Mouse (Mus musculus) heart, postnatal 10 days (tissue): ENCODE measurements around the gene Kcnj10. TPM values are rescaled to one million over a fixed set of nuclear protein-coding genes. Genes with fewer than 3 reads are reported as not detected.
A peak's percentile ranks its signal among the peaks of the same experiment; 100 is the strongest.

Source experiments
- DNase-seq, 2 experiments: peaks; one replicate each; pipeline ENCODE4 v3.0.0; 2021
- intact Hi-C: fragments of 180-260 bp; cut with DNase I; formaldehyde crosslinking; loops from one replicate; pipeline ENCODE4 v1.15.1; 2025
- total RNA-seq, 2 experiments: library from RNA; stranded (reverse); gene quantifications; 2 replicates each; pipeline ENCODE4 v1.2.3; 2021

Gene Kcnj10
- total RNA-seq, 2 experiments from 2014 or later: 0.05 to 0.19 TPM

- DNase-seq: peak; percentile 70 to 74
- intact Hi-C loops: loop anchor here (2.0 to 5.0 kb wide), 4 partner anchors 169 to 264 kb away; partner anchors contain the start of gene Pex19
Measured at GRCm38 (mm10) chr1:172311248-172311906, 29.6 kb upstream of the Kcnj10 start.

DNA sequence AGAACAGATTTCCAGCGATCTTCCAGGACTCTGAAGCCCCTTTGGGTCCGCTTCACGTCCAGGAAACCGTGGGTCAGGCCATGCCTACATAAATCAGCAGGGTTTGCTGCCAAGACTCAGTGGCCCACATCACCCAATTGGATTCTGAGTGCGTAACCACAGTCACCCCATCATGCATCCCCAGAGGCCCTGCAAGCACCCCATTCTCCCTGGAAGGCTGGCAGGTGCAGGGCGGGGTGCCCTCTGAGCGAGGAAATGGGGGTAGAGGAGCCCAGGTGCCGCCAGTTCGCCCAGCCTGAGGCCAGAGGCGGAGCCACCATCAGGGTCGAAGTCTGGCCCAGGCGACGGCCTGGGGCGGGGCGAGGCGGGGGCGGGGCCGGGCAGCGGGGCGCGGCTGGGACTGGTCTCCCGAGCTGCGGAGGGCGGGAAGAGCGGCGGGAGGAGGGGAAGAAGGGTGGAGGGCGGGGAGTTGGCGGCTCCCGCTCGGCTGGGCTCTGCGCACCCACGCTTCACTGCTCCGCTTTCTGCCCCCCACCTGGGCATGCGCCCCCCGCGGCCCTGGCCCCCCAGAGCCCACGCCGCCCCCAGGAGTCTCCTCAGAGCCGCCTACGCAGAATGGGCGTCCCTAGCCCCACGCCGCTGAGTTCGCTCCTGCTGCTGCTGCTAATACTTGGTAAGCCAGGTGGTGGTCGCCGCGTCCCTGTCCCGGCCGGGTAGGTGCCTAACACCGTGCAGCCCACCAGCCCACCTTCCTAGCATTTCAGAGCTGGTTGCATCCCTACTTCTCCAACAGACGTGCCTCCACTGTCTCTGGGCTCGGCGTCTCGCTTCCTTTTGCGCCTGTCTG lies 28.9 kb upstream of the Kcnj10 start:
- intact Hi-C loops: loop anchor here (2.0 to 5.0 kb wide), 4 partner anchors 169 to 265 kb away; partner anchors contain the start of gene Pex19

GRCm38 (mm10) chr1:172312768-172313561 lies 28.0 kb upstream of the Kcnj10 start:
- DNase-seq: no peak
- intact Hi-C loops: loop anchor here (5.0 kb wide), 1 partner anchor 266 kb away; no protein-coding TSS in a partner anchor

More for the DNA sequence above, 28.9 kb upstream of the Kcnj10 start:
- peak; percentile 90 to 91 for DNase-seq

GRCm38 (mm10) chr1:172313613-172314411 lies 27.2 kb upstream of the Kcnj10 start:
- no peak for DNase-seq
- intact Hi-C loops: loop anchor here (5.0 kb wide), 1 partner anchor 267 kb away; no protein-coding TSS in a partner anchor

DNA sequence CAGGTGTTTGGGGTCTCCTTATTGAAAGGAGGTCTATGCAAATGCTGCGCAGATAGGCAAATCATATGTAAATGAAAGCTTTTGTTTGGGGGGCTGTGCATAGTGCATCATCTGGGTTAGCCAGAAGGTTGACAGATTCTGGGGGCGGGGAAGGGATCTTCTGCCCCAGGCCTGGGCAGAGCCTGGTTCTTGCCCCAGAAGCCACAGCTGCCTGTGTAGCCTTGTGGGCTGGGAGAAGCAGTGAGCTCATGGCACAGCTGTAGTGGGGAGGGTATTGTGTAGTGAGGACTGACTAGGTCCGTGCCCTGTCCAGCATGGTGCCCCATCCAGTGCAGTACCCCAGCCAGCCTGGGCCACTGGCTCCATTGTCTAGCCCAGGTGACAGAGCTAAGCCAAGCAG lies 26.1 kb upstream of the Kcnj10 start:
- intact Hi-C loops: loop anchor here (5.0 kb wide), 1 partner anchor 268 kb away; no protein-coding TSS in a partner anchor

DNA sequence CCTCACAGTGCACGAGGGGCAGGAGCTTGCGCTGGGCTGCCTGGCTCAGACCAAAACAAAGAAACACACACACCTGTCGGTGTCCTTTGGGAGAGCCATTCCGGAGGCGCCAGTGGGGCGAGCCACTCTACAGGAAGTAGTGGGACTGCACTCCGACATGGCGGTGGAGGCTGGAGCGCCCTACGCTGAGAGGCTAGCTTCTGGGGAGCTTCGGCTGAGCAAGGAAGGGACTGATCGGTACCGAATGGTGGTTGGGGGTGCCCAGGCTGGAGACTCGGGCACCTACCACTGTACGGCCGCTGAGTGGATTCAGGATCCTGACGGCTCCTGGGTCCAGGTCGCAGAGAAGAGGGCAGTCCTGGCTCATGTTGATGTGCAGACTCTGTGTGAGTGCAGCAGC lies 23.6 kb upstream of the Kcnj10 start:
- intact Hi-C loops: no loop called here
- DNase-seq: no peak

More for the DNA sequence above, 26.1 kb upstream of the Kcnj10 start:
- DNase-seq: no peak

DNA sequence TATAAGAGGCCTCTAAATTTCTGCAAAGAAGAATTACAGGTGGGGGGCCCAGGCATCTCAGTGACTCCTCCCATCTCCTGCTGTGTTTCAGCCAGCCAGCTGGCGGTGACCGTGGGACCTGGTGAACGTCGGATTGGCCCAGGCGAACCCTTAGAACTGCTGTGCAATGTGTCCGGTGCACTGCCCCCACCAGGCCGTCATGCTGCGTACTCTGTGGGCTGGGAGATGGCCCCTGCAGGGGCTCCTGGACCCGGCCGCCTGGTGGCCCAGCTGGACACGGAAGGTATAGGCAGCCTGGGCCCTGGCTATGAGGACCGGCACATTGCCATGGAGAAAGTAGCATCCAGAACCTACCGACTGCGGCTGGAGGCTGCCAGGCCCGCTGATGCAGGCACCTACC lies 23.1 kb upstream of the Kcnj10 start:
- intact Hi-C loops: no loop called here
- DNase-seq: no peak

DNA sequence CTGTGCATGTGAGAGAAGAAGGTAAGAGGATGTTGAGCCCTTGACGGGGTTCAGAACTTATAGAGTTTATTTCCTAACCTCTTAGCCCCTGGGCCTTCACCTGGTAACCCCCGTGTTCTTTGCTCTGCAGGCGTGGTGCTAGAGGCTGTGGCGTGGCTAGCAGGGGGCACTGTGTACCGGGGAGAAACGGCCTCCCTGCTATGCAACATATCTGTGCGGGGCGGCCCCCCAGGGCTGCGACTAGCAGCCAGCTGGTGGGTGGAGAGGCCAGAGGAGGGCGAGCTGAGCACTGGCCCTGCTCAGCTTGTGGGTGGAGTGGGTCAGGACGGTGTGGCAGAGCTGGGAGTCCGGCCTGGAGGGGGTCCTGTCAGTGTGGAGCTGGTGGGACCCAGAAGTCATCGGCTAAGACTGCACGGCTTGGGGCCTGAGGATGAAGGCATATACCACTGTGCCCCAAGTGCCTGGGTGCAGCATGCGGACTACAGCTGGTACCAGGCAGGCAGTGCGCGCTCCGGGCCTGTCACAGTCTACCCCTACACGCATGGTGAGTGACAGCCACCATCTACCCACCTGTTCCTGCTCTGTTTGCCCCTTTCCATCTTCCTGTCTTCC lies 22.5 kb upstream of the Kcnj10 start:
- DNase-seq: no peak
- intact Hi-C loops: no loop called here

- intact Hi-C loops: no loop called here
Measured at GRCm38 (mm10) chr1:172319346-172319745, 21.7 kb upstream of the Kcnj10 start.

DNA sequence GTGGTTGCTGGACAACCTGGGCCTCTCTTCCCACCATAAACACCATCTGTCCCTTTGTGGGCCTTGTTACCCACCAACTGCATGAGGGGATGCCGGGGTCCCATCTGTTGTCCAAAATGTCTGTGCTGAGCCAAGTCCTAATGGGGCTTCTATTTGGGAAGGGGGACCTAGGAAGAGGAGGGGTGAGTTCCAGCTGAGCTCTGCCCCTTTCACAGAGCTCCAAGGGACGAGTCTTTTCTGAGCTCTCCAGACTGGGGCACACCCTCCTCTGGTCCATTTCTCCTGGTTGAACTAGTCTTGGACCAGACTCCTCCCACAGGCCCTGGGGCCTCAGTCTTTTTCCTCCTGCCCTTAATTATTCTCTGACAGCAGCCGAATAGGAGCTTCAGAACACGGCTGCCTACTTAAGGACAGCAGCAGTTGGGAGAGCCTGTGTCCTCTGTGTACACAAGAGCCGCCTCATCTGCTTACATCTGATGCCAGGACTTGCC lies 21.0 kb upstream of the Kcnj10 start:
- DNase-seq: no peak
- intact Hi-C loops: no loop called here

More at GRCm38 (mm10) chr1:172319346-172319745, 21.7 kb upstream of the Kcnj10 start:
- DNase-seq: no peak

DNA sequence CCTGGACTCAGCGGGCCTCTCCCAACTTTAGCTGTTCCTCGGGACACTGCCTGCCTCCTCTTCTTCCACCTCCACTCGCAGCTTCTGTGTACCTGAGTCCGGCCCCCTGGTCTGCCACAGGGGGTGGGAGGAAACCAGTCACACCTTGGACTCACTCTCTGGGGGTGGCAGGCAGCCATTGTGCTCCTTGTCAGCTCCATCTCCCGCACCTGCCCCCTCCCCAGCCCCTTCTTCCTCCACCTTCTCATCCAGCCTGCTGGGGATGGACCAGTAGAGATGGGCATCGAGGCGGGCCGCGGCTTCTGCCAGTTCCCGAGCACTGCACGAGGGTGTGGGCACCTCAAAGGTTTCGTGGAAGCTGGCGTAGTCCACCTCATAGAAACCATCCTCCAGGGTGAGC lies 18.3 kb upstream of the Kcnj10 start:
- DNase-seq: no peak
- intact Hi-C loops: no loop called here

- no peak for DNase-seq
- intact Hi-C loops: no loop called here
Measured at GRCm38 (mm10) chr1:172323298-172323697, 17.7 kb upstream of the Kcnj10 start.

DNA sequence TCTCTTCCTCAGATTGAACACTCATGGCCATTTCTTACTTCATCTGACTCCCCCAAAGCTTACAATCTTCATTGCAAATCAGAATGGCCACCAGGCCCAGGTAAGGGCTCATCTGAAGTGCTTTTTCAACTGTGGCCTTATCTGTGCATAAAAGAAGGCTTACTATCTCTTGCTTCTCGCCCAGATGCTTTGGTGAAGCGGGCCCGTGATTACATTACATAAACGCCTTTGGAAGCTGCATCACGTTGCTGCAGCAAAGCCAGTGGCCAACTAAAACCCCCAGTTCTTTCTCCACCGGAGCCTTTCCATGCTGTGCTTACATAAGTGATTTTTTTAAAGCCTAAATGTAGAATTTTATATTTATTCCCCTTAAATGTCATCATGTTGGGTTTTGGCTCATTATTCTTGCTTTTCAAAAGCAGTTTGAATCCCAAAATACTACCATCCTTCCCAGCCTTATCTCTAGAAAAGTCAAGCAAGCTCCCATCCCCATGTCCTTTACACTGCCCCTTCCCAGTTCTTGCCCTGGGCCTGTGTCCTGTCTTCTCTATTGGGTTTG lies 17.1 kb upstream of the Kcnj10 start:
- no peak for DNase-seq
- intact Hi-C loops: loop anchor here (1.0 kb wide), 1 partner anchor 277 kb away; no protein-coding TSS in a partner anchor

DNA sequence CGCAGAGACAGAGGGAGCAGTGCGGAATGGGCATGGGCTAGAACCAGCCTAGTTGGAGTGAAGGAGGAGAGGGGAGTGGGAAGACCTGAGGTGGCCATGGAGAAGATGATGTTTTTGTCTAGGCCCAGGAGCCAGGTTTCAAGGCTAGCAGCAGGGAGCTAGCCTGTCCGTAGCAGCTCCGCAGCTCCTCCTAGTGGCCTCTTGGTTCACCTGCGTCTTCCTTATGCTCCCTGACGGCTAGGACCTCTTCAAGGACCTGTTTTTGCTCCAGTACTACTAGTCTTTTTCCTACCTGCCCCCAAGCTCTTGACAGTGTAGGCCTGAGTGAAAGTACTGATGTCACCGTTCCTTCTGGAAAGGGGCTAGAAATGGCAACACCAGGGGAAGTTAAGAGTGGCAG lies 16.3 kb upstream of the Kcnj10 start:
- intact Hi-C loops: loop anchor here (1.0 kb wide), 1 partner anchor 277 kb away; no protein-coding TSS in a partner anchor
- peak; percentile 73 to 87 for DNase-seq

GRCm38 (mm10) chr1:172325680-172326535 lies 15.1 kb upstream of the Kcnj10 start:
- intact Hi-C loops: loop anchor here (2.0 kb wide), 1 partner anchor 31 kb away; no protein-coding TSS in a partner anchor
- DNase-seq: peak; percentile 68 to 69

DNA sequence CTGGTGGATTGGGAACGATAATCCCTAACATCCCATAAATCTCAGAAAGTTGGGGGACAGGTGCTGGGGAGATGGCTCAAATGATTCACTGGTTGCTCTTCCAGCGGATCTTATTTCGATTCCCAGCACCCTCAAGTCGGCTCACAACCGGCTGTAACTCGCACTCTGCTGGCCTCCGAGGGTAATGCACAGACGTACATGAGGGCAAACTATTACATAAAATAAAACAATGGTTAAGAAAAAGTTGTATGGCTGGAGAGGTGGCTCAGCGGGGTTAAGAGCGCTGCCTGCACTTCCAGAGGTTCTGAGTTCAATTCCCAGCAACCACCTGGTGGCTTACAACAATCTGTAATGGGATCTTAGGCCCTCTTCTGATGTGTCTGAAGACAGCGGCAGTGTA lies 14.3 kb upstream of the Kcnj10 start:
- DNase-seq: no peak
- intact Hi-C loops: loop anchor here (2.0 kb wide), 1 partner anchor 30 kb away; no protein-coding TSS in a partner anchor

DNA sequence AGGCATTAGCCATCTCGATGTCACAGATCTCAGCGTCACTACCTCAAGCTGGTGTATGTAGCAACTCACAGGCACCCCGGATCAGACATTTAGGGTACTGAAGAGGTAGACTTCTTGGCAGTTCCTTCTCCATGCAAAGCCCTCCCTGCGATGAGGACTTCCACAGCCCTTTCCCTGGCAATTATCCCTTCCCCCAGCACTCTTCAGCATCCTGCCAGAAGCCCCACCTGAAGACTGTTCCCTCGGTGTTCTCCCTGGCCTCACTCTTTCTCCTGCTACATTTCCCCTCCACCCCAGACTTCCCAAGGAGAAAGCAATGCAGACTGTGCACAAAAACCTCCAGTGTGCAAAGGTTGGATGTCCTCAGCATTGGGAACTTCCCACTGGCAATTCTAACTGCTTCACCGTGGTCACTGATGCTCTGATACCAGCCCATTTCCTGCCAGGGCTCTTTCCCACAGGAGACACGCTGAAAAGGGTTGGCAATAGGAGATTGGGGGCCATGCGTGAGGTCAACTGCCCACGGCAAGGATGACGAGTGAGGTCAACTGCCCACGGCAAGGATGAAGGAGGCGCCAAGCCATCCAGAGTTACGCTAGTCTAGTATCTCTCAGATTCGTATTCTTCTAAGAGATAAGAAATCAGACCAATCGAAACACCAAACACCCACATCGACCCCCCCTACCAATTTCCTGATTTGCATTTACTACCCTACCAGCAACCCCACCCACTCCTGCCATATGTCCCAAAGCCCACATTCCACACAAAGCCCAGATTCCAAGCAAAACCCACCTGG lies 13.6 kb upstream of the Kcnj10 start:
- intact Hi-C loops: loop anchor here (2.0 kb wide), 1 partner anchor 29 kb away; no protein-coding TSS in a partner anchor

More for the DNA sequence above, 13.6 kb upstream of the Kcnj10 start:
- no peak for DNase-seq
